Mouse (Mus musculus): Measurements from ENCODE around the gene Gapt.
"Not testable (repeated sequence)": the region's sequence is repeated elsewhere in the genome, so short reads cannot be mapped to it uniquely, and the experiment has no call there.

DNA sequence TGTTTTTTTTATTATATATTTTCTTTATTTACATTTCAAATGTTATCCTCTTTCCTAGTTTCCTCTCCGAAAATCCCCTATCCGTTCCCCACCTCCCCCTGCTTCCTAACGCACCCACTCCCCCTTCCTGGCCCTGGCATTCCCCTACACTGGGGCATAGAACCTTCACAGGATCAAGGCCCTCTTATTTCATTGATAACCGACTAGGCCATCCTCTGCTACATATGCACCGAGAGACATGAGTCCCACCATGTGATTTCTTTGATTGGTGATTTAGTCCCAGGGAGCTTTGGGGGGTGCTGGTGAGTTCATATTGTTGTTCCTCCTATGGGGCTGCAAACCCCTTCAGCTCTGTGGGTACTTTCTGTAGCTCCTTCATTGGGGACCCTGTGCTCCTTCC lies 47.7 kb upstream of the Gapt start:
- TF ChIP-seq CTCF (IDR thresholded peaks at IDR 0.05; ENCODE audit: extremely low read depth, insufficient read length, insufficient replicate concordance, low read depth, low read length); POLR2A (IDR thresholded peaks at IDR 0.05; ENCODE audit: low read depth, low read length): not testable (repeated sequence)
